Mouse (Mus musculus) hindbrain, embryonic 13.5 days (tissue): ENCODE measurements around the gene Kif1c. TPM values are rescaled to one million over a fixed set of nuclear protein-coding genes. Genes with fewer than 3 reads are reported as not detected.

Source experiments
- ATAC-seq: fragments of 200-750 bp; cut with Nextera tagmentation; 2 replicates; pipeline ENCODE4 v1.8.0; 2017; ENCODE audit warnings: moderate TSS enrichment; ENCODE audit not compliant: low FRiP score
- H3K27ac ChIP-seq: fragments of 300-500 bp; sonication (generic); 2 replicates; pipeline ENCODE4 v1.5.1; 2015; ENCODE audit warnings: inconsistent platforms, mild to moderate bottlenecking, moderate library complexity
- H3K27me3 ChIP-seq: fragments of 300-500 bp; sonication (generic); 2 replicates; pipeline ENCODE4 v1.6.1; 2015; ENCODE audit warnings: mild to moderate bottlenecking, inconsistent platforms
- H3K36me3 ChIP-seq: fragments of 300-500 bp; sonication (generic); 2 replicates; pipeline ENCODE4 v1.6.1; 2015; ENCODE audit warnings: mild to moderate bottlenecking, inconsistent platforms
- H3K4me1 ChIP-seq: fragments of 300-500 bp; sonication (generic); replicated peaks from 2 replicates; pipeline ENCODE4 v1.6.1; 2015; ENCODE audit warnings: inconsistent platforms
- H3K4me2 ChIP-seq: fragments of 300-500 bp; sonication (generic); 2 replicates; pipeline ENCODE4 v1.6.1; 2015; ENCODE audit warnings: inconsistent platforms, mild to moderate bottlenecking, moderate library complexity
- H3K4me3 ChIP-seq: fragments of 300-500 bp; sonication (generic); 2 replicates; pipeline ENCODE4 v1.5.1; 2015; ENCODE audit warnings: mild to moderate bottlenecking, inconsistent platforms
- H3K9ac ChIP-seq: fragments of 300-500 bp; sonication (generic); 2 replicates; pipeline ENCODE4 v1.6.1; 2015; ENCODE audit warnings: mild to moderate bottlenecking, inconsistent platforms
- H3K9me3 ChIP-seq: fragments of 300-500 bp; sonication (generic); 2 replicates; pipeline ENCODE4 v1.6.1; 2016; ENCODE audit warnings: inconsistent platforms
- WGBS: fragments of 180-500 bp; shearing (Covaris S2); methylation state at CpG from one replicate; pipeline ENCODE4 v1.1.7; 2015; 5-methylcytosine and 5-hydroxymethylcytosine counted together
- polyA plus RNA-seq: library from polyadenylated mRNA; unstranded; fragments of >200 nt; fragmentation: Nextera tagmentation; extraction: Ambion mirVana; gene quantifications from 2 replicates; pipeline ENCODE4 v1.2.1, GENCODE M21; 2015

The Kif1c gene
- polyA plus RNA-seq, 1 experiment from 2014 or later, result 1.7 TPM

GRCm38 (mm10) chr11:70656964-70657363 is 43.4 kb upstream of the Kif1c start, which contains the start of gene Eno3:
Eno3 (plus strand) TSS chr11:70657202.
- ATAC-seq, result no peak
- Histone ChIP-seq H3K4me2 (peak within 1 kb of the TSS; percentile 89), H3K27ac (peak within 1 kb of the TSS; percentile 99; the same call in 1 of the 2 replicates), H3K9ac (peak within 1 kb of the TSS; percentile 99), H3K9me3 (no peaks in the 10 kb centered on the region), H3K4me1 (peaks cover 37% of the 10 kb centered on the region), H3K4me3 (peak within 1 kb of the TSS; percentile 100), H3K27me3 (0 out of 2 replicates have a peak, but pooled peaks cover 4% of the 10 kb centered on the region), H3K36me3 (peaks cover 28% of the 10 kb centered on the region)
- 7% methylated on average over 3 of the region's 3 CpGs for WGBS

- WGBS, result 60% methylated on average over 6 of the region's 6 CpGs
- Histone ChIP-seq H3K36me3 (peaks cover 29% of the 10 kb centered on the region), H3K9me3 (no peaks in the 10 kb centered on the region), H3K27ac (no peak overlapping the region), H3K4me2 (no peak overlapping the region), H3K4me3 (no peak overlapping the region), H3K9ac (no peak overlapping the region), H3K27me3 (0 out of 2 replicates have a peak, but pooled peaks cover 4% of the 10 kb centered on the region), H3K4me1 (peaks cover 31% of the 10 kb centered on the region)
- no peak for ATAC-seq
Observed at GRCm38 (mm10) chr11:70657573-70657972, 42.8 kb upstream of the Kif1c start.

GRCm38 (mm10) chr11:70657991-70658390 is 42.4 kb upstream of the Kif1c start:
- Histone ChIP-seq H3K4me1 (peaks cover 26% of the 10 kb centered on the region), H3K9me3 (no peaks in the 10 kb centered on the region), H3K4me2 (no peak overlapping the region), H3K27ac (no peak overlapping the region), H3K27me3 (0 out of 2 replicates have a peak, but pooled peaks cover 4% of the 10 kb centered on the region), H3K36me3 (peaks cover 31% of the 10 kb centered on the region), H3K4me3 (no peak overlapping the region), H3K9ac (no peak overlapping the region)
- 69% methylated on average over 9 of the region's 9 CpGs for WGBS
- ATAC-seq, result no peak

- Histone ChIP-seq H3K27ac (no peak overlapping the region), H3K9ac (no peak overlapping the region), H3K36me3 (peaks cover 36% of the 10 kb centered on the region), H3K4me2 (no peak overlapping the region), H3K4me3 (no peak overlapping the region), H3K9me3 (no peaks in the 10 kb centered on the region), H3K27me3 (0 out of 2 replicates have a peak, but pooled peaks cover 4% of the 10 kb centered on the region), H3K4me1 (peaks cover 21% of the 10 kb centered on the region)
- ATAC-seq, result no peak
- 89% methylated on average over 5 of the region's 5 CpGs for WGBS
Observed at GRCm38 (mm10) chr11:70658521-70658920, 41.8 kb upstream of the Kif1c start.

- Histone ChIP-seq H3K27ac (no peak overlapping the region), H3K9me3 (no peaks in the 10 kb centered on the region), H3K4me1 (peaks cover 21% of the 10 kb centered on the region), H3K4me3 (no peak overlapping the region), H3K36me3 (peaks cover 40% of the 10 kb centered on the region), H3K4me2 (no peak overlapping the region), H3K9ac (no peak overlapping the region), H3K27me3 (0 out of 2 replicates have a peak, but pooled peaks cover 4% of the 10 kb centered on the region)
- no peak for ATAC-seq
- WGBS, result 78% methylated on average over 8 of the region's 8 CpGs
Observed at GRCm38 (mm10) chr11:70658942-70659341, 41.4 kb upstream of the Kif1c start.

- no peak overlapping the region for H3K4me2 ChIP-seq
Observed at GRCm38 (mm10) chr11:70660571-70660970, 39.8 kb upstream of the Kif1c start.

GRCm38 (mm10) chr11:70663101-70663500 is 37.2 kb upstream of the Kif1c start:
- no peak overlapping the region for H3K9ac ChIP-seq
- 97% methylated on average over 8 of the region's 8 CpGs for WGBS
- H3K36me3 ChIP-seq, result peaks cover 63% of the 10 kb centered on the region

More at GRCm38 (mm10) chr11:70660571-70660970, 39.8 kb upstream of the Kif1c start:
- Histone ChIP-seq H3K4me1 (peaks cover 15% of the 10 kb centered on the region), H3K9ac (no peak overlapping the region), H3K4me3 (no peak overlapping the region), H3K27me3 (0 out of 2 replicates have a peak, but pooled peaks cover 4% of the 10 kb centered on the region), H3K9me3 (no peaks in the 10 kb centered on the region), H3K27ac (no peak overlapping the region), H3K36me3 (peaks cover 56% of the 10 kb centered on the region)
- 88% methylated on average over 8 of the region's 8 CpGs for WGBS
- no peak for ATAC-seq

GRCm38 (mm10) chr11:70663957-70664356 is 36.4 kb upstream of the Kif1c start:
- 93% methylated on average over 6 of the region's 6 CpGs for WGBS
- H3K36me3 ChIP-seq, result peaks cover 63% of the 10 kb centered on the region
- no peak overlapping the region for H3K27ac ChIP-seq
- H3K4me2 ChIP-seq, result no peak overlapping the region
- no peak overlapping the region for H3K4me3 ChIP-seq
- H3K27me3 ChIP-seq, result no peaks in the 10 kb centered on the region
- no peak overlapping the region for H3K9ac ChIP-seq
- no peak for ATAC-seq
- H3K4me1 ChIP-seq, result peaks cover 19% of the 10 kb centered on the region
- no peaks in the 10 kb centered on the region for H3K9me3 ChIP-seq

More at GRCm38 (mm10) chr11:70663101-70663500, 37.2 kb upstream of the Kif1c start:
- H3K27me3 ChIP-seq, result no peaks in the 10 kb centered on the region
- H3K27ac ChIP-seq, result no peak overlapping the region
- no peaks in the 10 kb centered on the region for H3K9me3 ChIP-seq
- H3K4me1 ChIP-seq, result peaks cover 16% of the 10 kb centered on the region
- no peak overlapping the region for H3K4me3 ChIP-seq
- ATAC-seq, result no peak
- H3K4me2 ChIP-seq, result no peak overlapping the region

- Histone ChIP-seq H3K9me3 (no peaks in the 10 kb centered on the region), H3K4me1 (peaks cover 19% of the 10 kb centered on the region), H3K27ac (no peak overlapping the region), H3K4me2 (no peak overlapping the region), H3K9ac (no peak overlapping the region), H3K4me3 (no peak overlapping the region), H3K27me3 (no peaks in the 10 kb centered on the region), H3K36me3 (peaks cover 58% of the 10 kb centered on the region)
- no peak for ATAC-seq
- 94% methylated on average over 9 of the region's 9 CpGs for WGBS
Observed at GRCm38 (mm10) chr11:70664741-70665140, 35.6 kb upstream of the Kif1c start.

GRCm38 (mm10) chr11:70666687-70667086 is 33.7 kb upstream of the Kif1c start:
- ATAC-seq, result no peak
- H3K27ac ChIP-seq, result no peak overlapping the region
- H3K27me3 ChIP-seq, result no peaks in the 10 kb centered on the region
- no peaks in the 10 kb centered on the region for H3K9me3 ChIP-seq
- H3K4me1 ChIP-seq, result peaks cover 38% of the 10 kb centered on the region
- H3K4me2 ChIP-seq, result no peak overlapping the region
- H3K36me3 ChIP-seq, result peaks cover 51% of the 10 kb centered on the region
- no peak overlapping the region for H3K9ac ChIP-seq
- WGBS, result 94% methylated on average over 8 of the region's 8 CpGs
- H3K4me3 ChIP-seq, result no peak overlapping the region

- ATAC-seq, result no peak
- Histone ChIP-seq H3K36me3 (peaks cover 51% of the 10 kb centered on the region), H3K27ac (peak overlapping the region; percentile 92), H3K27me3 (no peaks in the 10 kb centered on the region), H3K4me3 (peak overlapping the region; percentile 66), H3K4me1 (peaks cover 39% of the 10 kb centered on the region), H3K9me3 (no peaks in the 10 kb centered on the region), H3K4me2 (peak overlapping the region; percentile 91), H3K9ac (peak overlapping the region; percentile 80)
- WGBS, result 83% methylated on average over 14 of the region's 14 CpGs
Observed at GRCm38 (mm10) chr11:70667271-70668150, 32.8 kb upstream of the Kif1c start.

GRCm38 (mm10) chr11:70668335-70668770 is 32.0 kb upstream of the Kif1c start:
- under 1% methylated on average over 15 of the region's 15 CpGs for WGBS
- Histone ChIP-seq H3K4me3 (peak overlapping the region; percentile 66), H3K4me2 (peak overlapping the region; percentile 91), H3K36me3 (peaks cover 47% of the 10 kb centered on the region), H3K9me3 (no peaks in the 10 kb centered on the region), H3K9ac (peak overlapping the region; percentile 80), H3K27ac (peak overlapping the region; percentile 92), H3K4me1 (peaks cover 39% of the 10 kb centered on the region), H3K27me3 (no peaks in the 10 kb centered on the region)
- ATAC-seq, result peak; percentile 44; the same call in 1 of the 2 replicates
